Mouse (Mus musculus): Measurements from ENCODE around the gene Efcab3.
A peak's percentile ranks its signal among the peaks of the same experiment; 100 is the strongest.

DNA sequence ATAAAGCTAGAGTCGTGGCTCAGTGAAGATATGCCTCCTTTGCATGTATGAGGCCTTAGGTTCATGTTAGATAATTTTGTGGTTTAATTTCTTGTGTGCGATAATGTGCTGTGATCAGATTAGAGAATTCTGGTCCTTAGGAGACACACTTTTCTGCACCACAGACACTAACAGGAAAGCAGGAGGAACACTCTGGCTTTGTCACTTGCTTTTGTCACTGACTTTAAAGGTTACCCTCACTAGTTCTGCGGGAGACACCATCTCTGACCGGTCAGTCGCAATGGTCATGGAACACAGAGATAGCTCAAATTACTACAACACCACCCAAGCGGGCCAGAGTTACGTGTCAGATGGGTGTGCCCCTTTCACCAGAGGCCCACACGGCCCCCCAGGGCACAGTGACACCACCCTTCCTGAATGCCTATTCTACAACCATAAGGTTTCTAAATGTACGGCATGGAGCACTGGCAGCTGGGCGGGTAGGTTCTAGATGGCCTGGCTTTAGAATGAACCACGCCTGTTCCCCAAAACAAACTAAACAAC lies 89.0 kb downstream of the Efcab3 start:
- TF ChIP-seq CTCF (IDR thresholded peaks at IDR 0.05; ENCODE audit: low read depth): no peak
- TF ChIP-seq EP300 (IDR thresholded peaks at IDR 0.05; ENCODE audit: low read depth): peak; percentile 86

Data from liver, embryonic 14.5 days (tissue).